Mouse (Mus musculus) embryo, embryonic 11.5 days (tissue): ENCODE measurements at regions not wholly inside any gene's neighbourhood (a gene's known extent, or its start where the extent isn't known, plus 50 kb on each side); places are given as distances from the start of the nearest gene placed in this dataset.

ENCODE experiments used
- DNase-seq: peaks from one replicate; pipeline ENCODE4 v3.0.0-alpha.2; 2012; ENCODE audit warnings: low read depth, low spot score

DNA sequence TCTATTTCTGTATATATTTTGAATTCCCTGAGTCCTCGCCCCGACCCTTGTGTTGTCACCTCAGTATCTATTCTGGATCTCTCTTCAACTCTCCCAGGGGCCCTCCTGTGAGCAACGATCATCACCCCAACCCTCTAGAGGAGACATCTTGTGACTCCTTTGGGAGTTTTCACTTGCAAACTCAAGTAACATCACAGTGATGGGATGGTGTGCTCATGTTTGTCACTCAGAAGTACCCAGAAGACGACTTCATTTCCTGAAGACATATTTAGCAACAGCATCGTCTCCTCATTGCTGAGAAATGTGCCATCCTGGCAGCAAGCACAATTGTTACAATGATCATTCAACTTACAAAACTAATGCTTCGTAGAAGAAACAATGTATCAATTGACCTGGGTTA, 57.9 kb upstream of the Mbip start:
- DNase-seq, result no peak

DNA sequence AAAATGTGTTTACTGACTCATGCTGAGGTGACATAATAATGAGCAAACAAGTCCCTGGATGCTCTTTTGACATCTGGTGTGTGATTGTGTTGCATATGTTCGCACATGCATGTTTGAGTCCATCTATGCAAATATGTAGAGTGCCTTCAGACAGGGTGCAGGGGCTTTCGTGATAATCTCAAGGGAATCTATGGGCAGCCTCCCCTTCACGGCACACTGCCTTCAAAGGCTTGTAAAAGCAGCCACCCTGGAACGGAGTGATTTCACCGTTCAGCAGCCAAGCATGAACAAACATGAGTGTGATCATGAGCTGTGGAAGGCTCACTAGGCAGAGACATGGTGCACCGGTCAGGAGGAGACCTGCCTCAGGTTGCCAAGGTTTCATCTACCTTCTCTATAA, 57.1 kb upstream of the Mbip start:
- no peak for DNase-seq

DNA sequence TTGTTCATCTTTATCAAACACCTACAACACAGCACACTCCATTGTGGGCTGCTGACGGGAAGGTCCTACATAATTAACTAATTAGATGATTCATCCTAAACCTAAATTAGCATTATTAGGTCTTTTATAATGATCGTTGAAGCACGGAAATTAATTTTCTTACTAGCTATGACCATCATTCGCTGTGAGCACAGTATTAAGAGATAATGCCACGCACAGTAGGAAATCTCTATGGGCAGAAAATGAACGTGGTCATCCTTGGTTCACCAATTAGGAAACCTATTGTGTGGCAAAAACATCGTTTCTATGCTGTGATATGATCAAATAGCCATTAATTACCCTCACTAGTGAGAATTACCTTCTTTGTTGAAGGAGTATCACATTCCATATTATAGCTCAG, 56.4 kb upstream of the Mbip start:
- no peak for DNase-seq
